Mouse (Mus musculus): Measurements from ENCODE around the gene Pcbp2.

- TF ChIP-seq CTCF (IDR thresholded peaks at IDR 0.05; ENCODE audit: low read depth) (peak; percentile 79), EP300 (IDR thresholded peaks at IDR 0.05; ENCODE audit: low read depth) (no peak)
Observed at GRCm38 (mm10) chr15:102421437-102421836, 48.9 kb upstream of the Pcbp2 start.

All from liver, postnatal 0 days (tissue).